Mouse (Mus musculus): ENCODE results near the gene Pnpla1.

DNA sequence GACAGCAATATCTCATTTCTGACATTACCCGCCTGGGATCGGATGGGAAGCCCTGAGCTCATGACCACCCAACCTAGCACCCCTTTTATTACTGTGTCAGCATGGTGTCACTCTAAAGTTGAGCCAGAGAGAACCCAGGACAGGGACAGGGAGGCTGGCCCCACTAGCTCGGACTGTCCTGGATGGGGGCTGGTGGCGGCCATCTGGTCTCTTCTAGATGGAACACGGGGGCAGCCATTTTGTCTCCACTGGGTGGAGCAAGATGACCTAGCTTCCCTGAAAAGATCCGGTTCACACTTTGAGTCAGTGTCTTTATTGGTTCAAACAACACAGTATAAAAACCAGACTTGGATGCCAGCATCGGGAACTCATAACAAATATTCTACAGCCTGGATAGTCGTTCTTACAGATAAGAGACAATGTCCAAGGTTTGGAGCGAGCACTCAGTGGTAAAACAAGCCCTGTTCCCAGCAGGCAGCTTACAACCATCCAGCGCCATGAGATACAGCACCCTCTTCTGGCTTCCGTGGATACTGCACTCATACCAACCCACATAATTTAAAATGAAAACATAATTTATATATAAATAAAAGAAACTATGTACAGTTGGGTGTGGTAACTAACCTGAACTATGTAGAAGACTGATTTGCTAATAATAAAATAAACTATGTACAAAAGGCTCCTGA lies 38.0 kb downstream of the Pnpla1 start:
- TF ChIP-seq POLR2A (IDR thresholded peaks at IDR 0.05; ENCODE audit: borderline replicate concordance, extremely low read depth, insufficient read depth, insufficient read length, poor library complexity, severe bottlenecking) (no peak), CTCF (IDR thresholded peaks at IDR 0.05; ENCODE audit: borderline replicate concordance, extremely low read depth, insufficient read depth, insufficient read length) (peak; percentile 35; the same call in 1 of the 2 replicates)

Measured in brain, embryonic 14.5 days (tissue).